Mouse (Mus musculus): ENCODE data around the gene Gm21704.
"Not testable (repeated sequence)": the region's sequence is repeated elsewhere in the genome, so short reads cannot be mapped to it uniquely, and the experiment has no call there.

Gene Gm21704

GRCm38 (mm10) chrY:3410067-3410466 lies at the start of gene Gm21704, which contains the start of gene Gm21708:
Gene Gm21704 (minus strand): TSS chrY:3410167.
Gene Gm21708 (minus strand): TSS chrY:3410167.
- not testable (repeated sequence) for DNase-seq

- not testable (repeated sequence) for DNase-seq
Observed at GRCm38 (mm10) chrY:3345229-3345628, 64.7 kb downstream of the Gm21704 start, which contains the start of gene Gm21693. Gene Gm21693 (minus strand): TSS chrY:3345329.

- DNase-seq: not testable (repeated sequence)
Observed at GRCm38 (mm10) chrY:3340661-3341060, 69.3 kb downstream of the Gm21704 start.
